Mouse (Mus musculus) brain, embryonic 14.5 days (tissue): Measurements from ENCODE around the gene Helb.

Source experiments
- CTCF ChIP-seq: fragments of 200-500 bp; IDR thresholded peaks from 2 replicates; pipeline ENCODE4 v1.5.1; 2012; ENCODE audit warnings: inconsistent platforms, mild to moderate bottlenecking, moderate library complexity, borderline replicate concordance; ENCODE audit not compliant: insufficient read depth, insufficient read length; ENCODE audit errors: extremely low read depth
- POLR2A ChIP-seq: fragments of 200-500 bp; IDR thresholded peaks from 2 replicates; pipeline ENCODE4 v1.6.1; 2012; ENCODE audit warnings: mild to moderate bottlenecking, inconsistent platforms, borderline replicate concordance; ENCODE audit not compliant: poor library complexity, insufficient read depth, insufficient read length, severe bottlenecking; ENCODE audit errors: extremely low read depth

DNA sequence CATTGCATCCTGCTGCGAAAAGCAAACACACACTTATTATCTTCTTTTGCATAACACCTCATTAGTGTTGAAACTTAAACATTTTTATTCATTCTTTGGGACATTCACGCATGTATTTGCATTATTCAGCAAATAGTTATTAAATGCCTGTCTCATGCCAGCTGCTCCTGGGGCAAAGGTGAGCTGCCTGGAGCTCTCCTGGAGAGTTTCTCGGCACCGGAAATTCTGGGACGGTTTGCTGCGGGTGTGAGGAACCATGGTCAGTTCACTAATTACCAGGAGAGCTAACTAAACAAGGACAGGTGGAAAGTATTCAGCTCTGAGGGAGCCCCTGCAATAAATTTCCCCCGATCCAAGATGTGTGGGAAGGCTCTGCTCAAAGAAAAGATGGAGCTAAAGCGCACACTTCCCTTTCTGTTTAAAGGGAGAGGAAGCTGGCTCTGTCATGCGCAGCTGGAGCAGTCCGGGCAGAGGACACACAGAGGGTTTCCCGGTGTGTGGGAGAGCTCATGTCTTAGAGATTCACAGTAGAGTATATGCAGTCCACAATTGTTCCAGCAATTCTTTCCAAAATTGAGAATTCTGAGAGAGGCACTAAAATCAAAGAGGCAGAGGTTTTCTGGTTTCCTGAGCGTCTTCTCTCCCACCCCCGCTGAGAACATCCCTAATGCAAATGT, 16.0 kb upstream of the Helb start:
- TF ChIP-seq CTCF (no peak), POLR2A (no peak)
